ENCODE assay signal across 25 mouse cellular contexts in the genomic region with DNA sequence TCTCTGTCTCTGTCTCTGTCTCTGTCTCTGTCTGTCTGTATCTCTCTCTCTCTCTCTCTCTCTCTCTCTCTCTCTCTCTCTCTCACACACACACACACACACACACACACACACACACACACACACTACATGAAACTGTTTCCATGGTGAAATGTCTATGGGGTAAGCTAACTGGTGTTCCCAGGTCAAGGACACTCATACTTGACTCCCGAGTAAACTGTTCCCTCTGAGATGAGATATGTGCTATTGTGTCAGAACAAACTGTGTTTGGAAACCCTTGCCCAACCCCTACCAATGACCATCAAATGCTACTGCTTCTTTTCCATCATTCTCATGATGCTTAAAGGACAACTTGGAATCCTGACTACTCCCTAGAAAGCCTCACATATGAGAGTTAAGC. TPM values are rescaled to one million over a fixed set of nuclear protein-coding genes. Genes with fewer than 3 reads are reported as not detected.
"Had no signal": no experiment of that assay in that cellular context is flagged by ENCODE, and none has a peak within 500 bp of the region (broad histone marks: within the 10 kb centered on the region; RNA-seq: fewer than 3 reads in every experiment).

No protein-coding gene starts in this region.

RNA-seq across cellular contexts. Expression of gene Serpina1a, which starts 3.5 kb away (rescaled TPM):
- total RNA-seq: common myeloid progenitor, adult 5-6 weeks; forebrain, postnatal 0 days; gastrocnemius, adult 2 months; gastrocnemius, postnatal 14 days; gastrocnemius, postnatal 25 days; gastrocnemius, postnatal 36 days; granulocyte monocyte progenitor cell, adult 5-6 weeks; heart, adult 18-20 months; heart, adult 2 months had no signal
- polyA plus RNA-seq: cortical plate, adult 2 months; embryonic facial prominence, embryonic 10.5 days; embryonic facial prominence, embryonic 11.5 days; embryonic facial prominence, embryonic 12.5 days; embryonic facial prominence, embryonic 13.5 days; embryonic facial prominence, embryonic 14.5 days; embryonic facial prominence, embryonic 15.5 days; forebrain, embryonic 10.5 days; forebrain, embryonic 11.5 days; forebrain, embryonic 12.5 days; forebrain, embryonic 13.5 days; forebrain, embryonic 14.5 days; forebrain, embryonic 15.5 days; forebrain, embryonic 16.5 days; forebrain, postnatal 0 days; frontal cortex, adult 2 months; heart, adult 2 months had no signal

RNA-seq across cellular contexts. Expression of gene Serpina1b, which starts 36.7 kb away (rescaled TPM):
- total RNA-seq: common myeloid progenitor, adult 5-6 weeks; forebrain, postnatal 0 days; gastrocnemius, adult 2 months; gastrocnemius, postnatal 25 days; granulocyte monocyte progenitor cell, adult 5-6 weeks had no signal
- polyA plus RNA-seq: cortical plate, adult 2 months; embryonic facial prominence, embryonic 10.5 days; embryonic facial prominence, embryonic 13.5 days; embryonic facial prominence, embryonic 14.5 days; erythroblast, embryonic 14.5 days; forebrain, embryonic 11.5 days; forebrain, embryonic 12.5 days; forebrain, embryonic 14.5 days; forebrain, embryonic 15.5 days; forebrain, postnatal 0 days; frontal cortex, adult 2 months had no signal

RNA-seq across cellular contexts. Expression of gene Serpina1c, which starts 37.8 kb away (rescaled TPM):
- total RNA-seq: common myeloid progenitor, adult 5-6 weeks; forebrain, postnatal 0 days; gastrocnemius, adult 2 months; gastrocnemius, postnatal 14 days; gastrocnemius, postnatal 25 days; granulocyte monocyte progenitor cell, adult 5-6 weeks; heart, adult 18-20 months; heart, adult 2 months had no signal
- polyA plus RNA-seq: cortical plate, adult 2 months; embryonic facial prominence, embryonic 10.5 days; embryonic facial prominence, embryonic 12.5 days; embryonic facial prominence, embryonic 13.5 days; embryonic facial prominence, embryonic 14.5 days; embryonic facial prominence, embryonic 15.5 days; erythroblast, embryonic 14.5 days; forebrain, embryonic 10.5 days; forebrain, embryonic 11.5 days; forebrain, embryonic 12.5 days; forebrain, embryonic 13.5 days; forebrain, embryonic 14.5 days; forebrain, embryonic 15.5 days; forebrain, embryonic 16.5 days; forebrain, postnatal 0 days; frontal cortex, adult 2 months had no signal
